Mouse (Mus musculus): ENCODE data around the gene Timp3. TPM values are rescaled to one million over a fixed set of nuclear protein-coding genes. Genes with fewer than 3 reads are reported as not detected.

Timp3 gene
- polyA plus RNA-seq, 1 experiment from 2014 or later, result 208 TPM

- ATAC-seq (peak; percentile 55), DNase-seq (ENCODE audit: low spot score) (peak; percentile 43)
- no peaks in the 10 kb centered on the region for H3K27me3 ChIP-seq (replicated peaks; ENCODE audit: insufficient read depth, low read length)
- no peak overlapping the region for H3K4me3 ChIP-seq (ENCODE audit: low read depth, low read length)
- no peak overlapping the region for H3K27ac ChIP-seq (ENCODE audit: low read length)
- no peaks in the 10 kb centered on the region for H3K4me1 ChIP-seq (ENCODE audit: insufficient read depth, low read depth, low read length)
- WGBS, result 65% methylated on average over 9 of the region's 9 CpGs
- H3K4me2 ChIP-seq (replicated peaks; ENCODE audit: low read depth, low read length), result no peak overlapping the region
- H3K36me3 ChIP-seq (ENCODE audit: insufficient read depth, low read length), result no peaks in the 10 kb centered on the region
- H3K9me3 ChIP-seq (ENCODE audit: low read length), result no peaks in the 10 kb centered on the region
- TF ChIP-seq EP300 (IDR thresholded peaks at IDR 0.05) (no peak), CTCF (IDR thresholded peaks at IDR 0.05) (0 out of 2 replicates have a peak, but pooled peaks have one; percentile 3)
- no peak overlapping the region for H3K9ac ChIP-seq (replicated peaks; ENCODE audit: low read depth)
Observed at GRCm38 (mm10) chr10:86264618-86265017, 35.6 kb upstream of the Timp3 start.

- H3K9me3 ChIP-seq (ENCODE audit: low read length), result no peaks in the 10 kb centered on the region
- 42% methylated on average over 3 of the region's 3 CpGs for WGBS
- DNase-seq (ENCODE audit: low spot score), result peak; percentile 25
- H3K27ac ChIP-seq (ENCODE audit: low read length), result 0 out of 2 replicates have a peak overlapping the region, but pooled peaks have one; percentile 38
- H3K9ac ChIP-seq (replicated peaks; ENCODE audit: low read depth), result no peak overlapping the region
- H3K36me3 ChIP-seq (ENCODE audit: insufficient read depth, low read length), result no peaks in the 10 kb centered on the region
- H3K4me1 ChIP-seq (ENCODE audit: insufficient read depth, low read depth, low read length), result no peaks in the 10 kb centered on the region
- no peaks in the 10 kb centered on the region for H3K27me3 ChIP-seq (replicated peaks; ENCODE audit: insufficient read depth, low read length)
- no peak overlapping the region for H3K4me3 ChIP-seq (ENCODE audit: low read depth, low read length)
- TF ChIP-seq EP300 (IDR thresholded peaks at IDR 0.05), result peak; percentile 86
- TF ChIP-seq CTCF (IDR thresholded peaks at IDR 0.05), result no peak
- ATAC-seq, result peak; percentile 34
- H3K4me2 ChIP-seq (replicated peaks; ENCODE audit: low read depth, low read length), result no peak overlapping the region
Observed at GRCm38 (mm10) chr10:86270254-86270653, 29.9 kb upstream of the Timp3 start.

GRCm38 (mm10) chr10:86272826-86273225, 27.3 kb upstream of the Timp3 start:
- H3K4me1 ChIP-seq (ENCODE audit: insufficient read depth, low read depth, low read length), result no peaks in the 10 kb centered on the region
- no peaks in the 10 kb centered on the region for H3K36me3 ChIP-seq (ENCODE audit: insufficient read depth, low read length)
- no peak for DNase-seq (ENCODE audit: low spot score)
- peak overlapping the region; percentile 85 for H3K27ac ChIP-seq (ENCODE audit: low read length)
- H3K4me3 ChIP-seq (ENCODE audit: low read depth, low read length), result no peak overlapping the region
- H3K9ac ChIP-seq (replicated peaks; ENCODE audit: low read depth), result no peak overlapping the region
- H3K4me2 ChIP-seq (replicated peaks; ENCODE audit: low read depth, low read length), result no peak overlapping the region
- TF ChIP-seq CTCF (IDR thresholded peaks at IDR 0.05), result no peak
- TF ChIP-seq EP300 (IDR thresholded peaks at IDR 0.05), result no peak
- H3K27me3 ChIP-seq (replicated peaks; ENCODE audit: insufficient read depth, low read length), result no peaks in the 10 kb centered on the region
- H3K9me3 ChIP-seq (ENCODE audit: low read length), result no peaks in the 10 kb centered on the region
- 0 out of 2 replicates have a peak, but pooled peaks have one; percentile 1 for ATAC-seq
- WGBS, result 74% methylated on average over 3 of the region's 3 CpGs

GRCm38 (mm10) chr10:86273410-86274191, 26.6 kb upstream of the Timp3 start:
- Histone ChIP-seq H3K27ac (ENCODE audit: low read length) (peak overlapping the region; percentile 85), H3K4me3 (ENCODE audit: low read depth, low read length) (no peak overlapping the region), H3K9ac (replicated peaks; ENCODE audit: low read depth) (no peak overlapping the region), H3K4me1 (ENCODE audit: insufficient read depth, low read depth, low read length) (no peaks in the 10 kb centered on the region), H3K9me3 (ENCODE audit: low read length) (no peaks in the 10 kb centered on the region), H3K27me3 (replicated peaks; ENCODE audit: insufficient read depth, low read length) (no peaks in the 10 kb centered on the region), H3K36me3 (ENCODE audit: insufficient read depth, low read length) (no peaks in the 10 kb centered on the region), H3K4me2 (replicated peaks; ENCODE audit: low read depth, low read length) (no peak overlapping the region)
- TF ChIP-seq EP300 (IDR thresholded peaks at IDR 0.05), result peak; percentile 88
- no peak for TF ChIP-seq CTCF (IDR thresholded peaks at IDR 0.05)
- ATAC-seq (peak; percentile 89), DNase-seq (ENCODE audit: low spot score) (peak; percentile 69)
- WGBS, result 36% methylated on average over 19 of the region's 19 CpGs

GRCm38 (mm10) chr10:86275585-86275984, 24.6 kb upstream of the Timp3 start:
- ATAC-seq, result no peak
- no peaks in the 10 kb centered on the region for H3K9me3 ChIP-seq (ENCODE audit: low read length)
- H3K4me2 ChIP-seq (replicated peaks; ENCODE audit: low read depth, low read length), result no peak overlapping the region
- H3K4me1 ChIP-seq (ENCODE audit: insufficient read depth, low read depth, low read length), result no peaks in the 10 kb centered on the region
- TF ChIP-seq EP300 (IDR thresholded peaks at IDR 0.05) (no peak), CTCF (IDR thresholded peaks at IDR 0.05) (no peak)
- 93% methylated on average over 5 of the region's 5 CpGs for WGBS
- no peak for DNase-seq (ENCODE audit: low spot score)
- no peak overlapping the region for H3K9ac ChIP-seq (replicated peaks; ENCODE audit: low read depth)
- H3K36me3 ChIP-seq (ENCODE audit: insufficient read depth, low read length), result no peaks in the 10 kb centered on the region
- H3K27me3 ChIP-seq (replicated peaks; ENCODE audit: insufficient read depth, low read length), result no peaks in the 10 kb centered on the region
- no peak overlapping the region for H3K27ac ChIP-seq (ENCODE audit: low read length)
- no peak overlapping the region for H3K4me3 ChIP-seq (ENCODE audit: low read depth, low read length)

- no peak overlapping the region for H3K4me2 ChIP-seq (replicated peaks; ENCODE audit: low read depth, low read length)
- no peak for DNase-seq (ENCODE audit: low spot score)
- H3K27me3 ChIP-seq (replicated peaks; ENCODE audit: insufficient read depth, low read length), result no peaks in the 10 kb centered on the region
- no peak overlapping the region for H3K4me3 ChIP-seq (ENCODE audit: low read depth, low read length)
- ATAC-seq, result no peak
- no peaks in the 10 kb centered on the region for H3K4me1 ChIP-seq (ENCODE audit: insufficient read depth, low read depth, low read length)
- no peaks in the 10 kb centered on the region for H3K36me3 ChIP-seq (ENCODE audit: insufficient read depth, low read length)
- 82% methylated on average over 5 of the region's 5 CpGs for WGBS
- H3K27ac ChIP-seq (ENCODE audit: low read length), result no peak overlapping the region
- no peak for TF ChIP-seq EP300 (IDR thresholded peaks at IDR 0.05)
- TF ChIP-seq CTCF (IDR thresholded peaks at IDR 0.05), result no peak
- H3K9me3 ChIP-seq (ENCODE audit: low read length), result no peaks in the 10 kb centered on the region
- H3K9ac ChIP-seq (replicated peaks; ENCODE audit: low read depth), result no peak overlapping the region
Observed at GRCm38 (mm10) chr10:86277327-86277726, 22.8 kb upstream of the Timp3 start.
